Mouse (Mus musculus) heart, postnatal 0 days (tissue): ENCODE measurements at regions not wholly inside any gene's neighbourhood (a gene's known extent, or its start where the extent isn't known, plus 50 kb on each side); places are given as distances from the start of the nearest gene placed in this dataset.

Experiments used
- ATAC-seq: fragments of 200-750 bp; cut with Nextera tagmentation; 2 replicates; pipeline ENCODE4 v1.8.0; 2017; ENCODE audit warnings: low read depth, moderate number of reproducible peaks, moderate library complexity; ENCODE audit not compliant: insufficient read depth
- DNase-seq: peaks from one replicate; pipeline ENCODE4 v3.0.0-alpha.2; 2016; ENCODE audit warnings: low spot score
- H3K27ac ChIP-seq: fragments of 300-500 bp; sonication (generic); 2 replicates; pipeline ENCODE4 v1.5.1; 2014; ENCODE audit warnings: low read depth, mild to moderate bottlenecking
- H3K27me3 ChIP-seq: fragments of 300-500 bp; sonication (generic); 2 replicates; pipeline ENCODE4 v1.6.1; 2014; ENCODE audit warnings: low read length, mixed read lengths; ENCODE audit not compliant: control insufficient read depth, insufficient read depth
- H3K36me3 ChIP-seq: fragments of 300-500 bp; sonication (generic); replicated peaks from 2 replicates; pipeline ENCODE4 v1.6.1; 2014; ENCODE audit warnings: low read length, mixed read lengths; ENCODE audit not compliant: control insufficient read depth, insufficient read depth
- H3K4me1 ChIP-seq: fragments of 300-500 bp; sonication (generic); 2 replicates; pipeline ENCODE4 v1.6.1; 2014; ENCODE audit warnings: antibody characterized with exemption; ENCODE audit not compliant: control insufficient read depth, insufficient read depth
- H3K4me2 ChIP-seq: fragments of 300-500 bp; sonication (generic); 2 replicates; pipeline ENCODE4 v1.6.1; 2014; ENCODE audit warnings: low read depth, mild to moderate bottlenecking, low read length, moderate library complexity
- H3K4me3 ChIP-seq: fragments of 300-500 bp; sonication (generic); 2 replicates; pipeline ENCODE4 v1.5.1; 2014; ENCODE audit warnings: low read depth, low read length
- H3K9ac ChIP-seq: fragments of 300-500 bp; sonication (generic); replicated peaks from 2 replicates; pipeline ENCODE4 v1.6.1; 2014; ENCODE audit warnings: low read depth, low read length, mixed read lengths
- H3K9me3 ChIP-seq: fragments of 300-500 bp; sonication (generic); replicated peaks from 2 replicates; pipeline ENCODE4 v1.6.1; 2016; ENCODE audit warnings: low read length; ENCODE audit not compliant: control insufficient read depth
- CTCF ChIP-seq: IDR thresholded peaks from 2 replicates; pipeline ENCODE4 v1.5.1; 2016; ENCODE audit warnings: antibody characterized with exemption, control low read depth, low read depth
- EP300 ChIP-seq: IDR thresholded peaks from 2 replicates; pipeline ENCODE4 v1.6.1; 2016; ENCODE audit warnings: antibody characterized with exemption, low read depth
- WGBS: fragments of 180-500 bp; shearing (Covaris S2); extraction: QIAGEN DNeasy Blood & Tissue Kit; methylation state at CpG from one replicate; pipeline ENCODE4 v1.1.7; 2014; 5-methylcytosine and 5-hydroxymethylcytosine counted together

GRCm38 (mm10) chr8:126848369-126849105 lies 97.1 kb downstream of the Tomm20 start:
- Histone ChIP-seq H3K36me3 (no peaks in the 10 kb centered on the region), H3K4me3 (no peak overlapping the region), H3K4me1 (peaks cover 24% of the 10 kb centered on the region), H3K9ac (no peak overlapping the region), H3K27me3 (no peaks in the 10 kb centered on the region), H3K4me2 (no peak overlapping the region), H3K27ac (peak overlapping the region; percentile 83), H3K9me3 (no peaks in the 10 kb centered on the region)
- DNase-seq (no peak), ATAC-seq (no peak)
- TF ChIP-seq EP300: no peak
- 90% methylated on average over 13 of the region's 13 CpGs for WGBS

GRCm38 (mm10) chr8:126847664-126848353 lies 97.8 kb downstream of the Tomm20 start:
- H3K4me3 ChIP-seq: no peak overlapping the region
- peaks cover 24% of the 10 kb centered on the region for H3K4me1 ChIP-seq
- no peak for ATAC-seq
- H3K4me2 ChIP-seq: no peak overlapping the region
- no peak for DNase-seq
- no peaks in the 10 kb centered on the region for H3K36me3 ChIP-seq
- 42% methylated on average over 8 of the region's 8 CpGs for WGBS
- H3K27ac ChIP-seq: peak overlapping the region; percentile 83; the same call in 1 of the 2 replicates
- TF ChIP-seq EP300 (no peak), CTCF (no peak)
- H3K27me3 ChIP-seq: no peaks in the 10 kb centered on the region
- H3K9me3 ChIP-seq: no peaks in the 10 kb centered on the region
- no peak overlapping the region for H3K9ac ChIP-seq

DNA sequence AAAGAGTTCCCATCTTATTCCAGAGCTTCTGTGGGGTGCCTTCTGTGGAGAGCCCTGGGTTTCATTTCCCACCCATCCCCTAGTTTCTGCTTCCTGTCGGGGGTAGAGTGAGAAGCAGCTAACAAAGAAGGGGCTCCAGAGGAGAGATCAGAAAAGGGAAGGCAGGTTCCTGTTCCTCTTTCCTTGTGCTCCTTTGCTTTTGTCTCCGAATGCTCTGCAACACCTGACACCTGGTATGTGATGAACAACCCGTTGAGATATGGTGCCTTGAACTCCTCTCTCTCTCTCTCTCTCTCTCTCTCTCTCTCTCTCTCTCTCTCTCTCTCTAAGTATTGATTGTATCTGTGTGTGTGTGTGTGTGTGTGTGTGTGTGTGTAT lies 99.5 kb downstream of the Tomm20 start:
- ATAC-seq (no peak), DNase-seq (no peak)
- peaks cover 24% of the 10 kb centered on the region for H3K4me1 ChIP-seq
- H3K27ac ChIP-seq: peak overlapping the region; percentile 26; the same call in 1 of the 2 replicates
- no peak overlapping the region for H3K9ac ChIP-seq
- WGBS: 70% methylated on average over 3 of the region's 3 CpGs
- TF ChIP-seq CTCF (no peak), EP300 (no peak)
- no peak overlapping the region for H3K4me2 ChIP-seq
- H3K27me3 ChIP-seq: no peaks in the 10 kb centered on the region
- H3K36me3 ChIP-seq: no peaks in the 10 kb centered on the region
- H3K4me3 ChIP-seq: no peak overlapping the region
- no peaks in the 10 kb centered on the region for H3K9me3 ChIP-seq

- no peaks in the 10 kb centered on the region for H3K9me3 ChIP-seq
- peaks cover 24% of the 10 kb centered on the region for H3K4me1 ChIP-seq
- H3K4me3 ChIP-seq: no peak overlapping the region
- peak overlapping the region; percentile 26; the same call in 1 of the 2 replicates for H3K27ac ChIP-seq
- 84% methylated on average over 14 of the region's 14 CpGs for WGBS
- H3K36me3 ChIP-seq: no peaks in the 10 kb centered on the region
- H3K27me3 ChIP-seq: no peaks in the 10 kb centered on the region
- H3K9ac ChIP-seq: no peak overlapping the region
- TF ChIP-seq CTCF (no peak), EP300 (no peak)
- H3K4me2 ChIP-seq: no peak overlapping the region
- DNase-seq (no peak), ATAC-seq (no peak)
Observed at GRCm38 (mm10) chr8:126845530-126846187, 100.0 kb downstream of the Tomm20 start.

DNA sequence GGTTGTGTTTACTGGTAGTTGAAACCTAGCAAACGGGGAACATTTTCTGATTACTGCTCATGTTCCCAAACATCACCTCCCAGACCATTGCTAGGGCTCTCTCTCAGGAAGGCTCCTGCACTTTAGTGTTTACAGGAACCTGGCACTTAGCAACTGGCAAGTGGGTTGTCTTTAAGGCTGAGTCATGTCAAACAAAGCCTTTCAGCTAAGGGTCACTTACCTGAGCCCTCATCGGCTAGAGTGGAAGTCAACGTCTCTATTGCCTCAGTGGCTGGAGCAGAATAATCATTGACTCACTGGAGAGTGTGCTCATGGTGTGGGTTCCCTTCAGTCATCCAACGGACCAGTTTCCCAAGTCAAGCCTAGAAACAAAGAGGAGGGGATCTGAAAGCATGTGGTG lies 101.0 kb downstream of the Tomm20 start:
- ATAC-seq: no peak
- no peak for TF ChIP-seq CTCF
- no peak for TF ChIP-seq EP300

More for the DNA sequence above, 101.0 kb downstream of the Tomm20 start:
- no peaks in the 10 kb centered on the region for H3K36me3 ChIP-seq
- H3K4me3 ChIP-seq: no peak overlapping the region
- H3K4me1 ChIP-seq: peaks cover 23% of the 10 kb centered on the region
- no peak overlapping the region for H3K4me2 ChIP-seq
- no peaks in the 10 kb centered on the region for H3K9me3 ChIP-seq
- no peak for DNase-seq
- WGBS: 85% methylated on average over 4 of the region's 4 CpGs
- no peaks in the 10 kb centered on the region for H3K27me3 ChIP-seq
- no peak overlapping the region for H3K27ac ChIP-seq
- H3K9ac ChIP-seq: no peak overlapping the region
